Mouse (Mus musculus): ENCODE data around the gene Mt1.
A peak's percentile ranks its signal among the peaks of the same experiment; 100 is the strongest.

The Mt1 gene

GRCm38 (mm10) chr8:94173848-94174403, 5.0 kb upstream of the Mt1 start:
- no peak for DNase-seq

GRCm38 (mm10) chr8:94174619-94175213, 4.2 kb upstream of the Mt1 start:
- DNase-seq = no peak

- no peak for DNase-seq
Measured at GRCm38 (mm10) chr8:94177716-94178390, 1.0 kb upstream of the Mt1 start.

GRCm38 (mm10) chr8:94179713-94180560, 1.1 kb downstream of the Mt1 start:
- DNase-seq = no peak

GRCm38 (mm10) chr8:94180561-94180908, 1.7 kb downstream of the Mt1 start:
- no peak for DNase-seq

- no peak for DNase-seq
Measured at GRCm38 (mm10) chr8:94182055-94182929, 3.4 kb downstream of the Mt1 start.

GRCm38 (mm10) chr8:94183117-94183516, 4.2 kb downstream of the Mt1 start:
- DNase-seq = no peak

- no peak for DNase-seq
Measured at GRCm38 (mm10) chr8:94184357-94184843, 5.5 kb downstream of the Mt1 start.

GRCm38 (mm10) chr8:94185791-94186190, 6.9 kb downstream of the Mt1 start:
- no peak for DNase-seq

- DNase-seq = peak; percentile 70
Measured at GRCm38 (mm10) chr8:94186542-94186941, 7.7 kb downstream of the Mt1 start.

GRCm38 (mm10) chr8:94187290-94188002, 8.6 kb downstream of the Mt1 start:
- no peak for DNase-seq

- peak; percentile 52 for DNase-seq
Measured at GRCm38 (mm10) chr8:94189275-94190031, 10.6 kb downstream of the Mt1 start.

GRCm38 (mm10) chr8:94191101-94191691, 12.3 kb downstream of the Mt1 start:
- DNase-seq = no peak

GRCm38 (mm10) chr8:94192926-94193325, 14.0 kb downstream of the Mt1 start:
- DNase-seq = no peak

GRCm38 (mm10) chr8:94194591-94195223, 15.8 kb downstream of the Mt1 start:
- no peak for DNase-seq

- no peak for DNase-seq
Measured at GRCm38 (mm10) chr8:94199202-94199869, 20.5 kb downstream of the Mt1 start.

GRCm38 (mm10) chr8:94204043-94204442, 25.2 kb downstream of the Mt1 start:
- DNase-seq = no peak

- peak; percentile 68 for DNase-seq
Measured at GRCm38 (mm10) chr8:94205736-94206135, 26.9 kb downstream of the Mt1 start.

- DNase-seq = no peak
Measured at GRCm38 (mm10) chr8:94206256-94206655, 27.4 kb downstream of the Mt1 start.

Data from cerebellum, adult 11-12 months (tissue).